Mouse (Mus musculus) kidney, embryonic 14.5 days (tissue): Measurements from ENCODE around the gene Megf9. TPM values are rescaled to one million over a fixed set of nuclear protein-coding genes. Genes with fewer than 3 reads are reported as not detected.

ENCODE experiments used
- ATAC-seq: fragments of 200-750 bp; cut with Nextera tagmentation; 2 replicates; pipeline ENCODE4 v1.8.0; 2017; ENCODE audit warnings: moderate number of reproducible peaks, mild to moderate bottlenecking, moderate TSS enrichment, moderate library complexity; ENCODE audit not compliant: low FRiP score, low TSS enrichment
- H3K27ac ChIP-seq: fragments of 300-500 bp; sonication (generic); 2 replicates; pipeline ENCODE4 v1.5.1; 2014; ENCODE audit warnings: low read depth, mild to moderate bottlenecking, low read length, moderate library complexity, mixed read lengths
- H3K27me3 ChIP-seq: fragments of 300-500 bp; sonication (generic); 2 replicates; pipeline ENCODE4 v1.6.1; 2014; ENCODE audit warnings: mild to moderate bottlenecking, low read length; ENCODE audit not compliant: control insufficient read depth, insufficient read depth
- H3K36me3 ChIP-seq: fragments of 300-500 bp; sonication (generic); 2 replicates; pipeline ENCODE4 v1.6.1; 2014; ENCODE audit warnings: low read length, mixed read lengths; ENCODE audit not compliant: control insufficient read depth, insufficient read depth
- H3K4me1 ChIP-seq: fragments of 300-500 bp; sonication (generic); 2 replicates; pipeline ENCODE4 v1.6.1; 2014; ENCODE audit warnings: low read length, mixed read lengths; ENCODE audit not compliant: control insufficient read depth, insufficient read depth
- H3K4me2 ChIP-seq: fragments of 300-500 bp; sonication (generic); replicated peaks from 2 replicates; pipeline ENCODE4 v1.6.1; 2014; ENCODE audit warnings: low read depth, mild to moderate bottlenecking, low read length
- H3K4me3 ChIP-seq: fragments of 300-500 bp; sonication (generic); 2 replicates; pipeline ENCODE4 v1.5.1; 2014; ENCODE audit warnings: mild to moderate bottlenecking, low read length
- H3K9ac ChIP-seq: fragments of 300-500 bp; sonication (generic); 2 replicates; pipeline ENCODE4 v1.6.1; 2014; ENCODE audit warnings: low read depth, mild to moderate bottlenecking, low read length, moderate library complexity
- H3K9me3 ChIP-seq: fragments of 300-500 bp; sonication (generic); 2 replicates; pipeline ENCODE4 v1.6.1; 2016; ENCODE audit warnings: low read length; ENCODE audit not compliant: control insufficient read depth
- WGBS: fragments of 180-500 bp; shearing (Covaris S2); extraction: QIAGEN DNeasy Blood & Tissue Kit; methylation state at CpG from one replicate; pipeline ENCODE4 v1.1.7; 2014; 5-methylcytosine and 5-hydroxymethylcytosine counted together
- polyA plus RNA-seq: library from polyadenylated mRNA; unstranded; fragments of >200 nt; fragmentation: Nextera tagmentation; extraction: Ambion mirVana; gene quantifications from 2 replicates; pipeline ENCODE4 v1.2.1, GENCODE M21; 2014

The Megf9 gene
- polyA plus RNA-seq, 1 experiment from 2014 or later: 21.1 TPM

DNA sequence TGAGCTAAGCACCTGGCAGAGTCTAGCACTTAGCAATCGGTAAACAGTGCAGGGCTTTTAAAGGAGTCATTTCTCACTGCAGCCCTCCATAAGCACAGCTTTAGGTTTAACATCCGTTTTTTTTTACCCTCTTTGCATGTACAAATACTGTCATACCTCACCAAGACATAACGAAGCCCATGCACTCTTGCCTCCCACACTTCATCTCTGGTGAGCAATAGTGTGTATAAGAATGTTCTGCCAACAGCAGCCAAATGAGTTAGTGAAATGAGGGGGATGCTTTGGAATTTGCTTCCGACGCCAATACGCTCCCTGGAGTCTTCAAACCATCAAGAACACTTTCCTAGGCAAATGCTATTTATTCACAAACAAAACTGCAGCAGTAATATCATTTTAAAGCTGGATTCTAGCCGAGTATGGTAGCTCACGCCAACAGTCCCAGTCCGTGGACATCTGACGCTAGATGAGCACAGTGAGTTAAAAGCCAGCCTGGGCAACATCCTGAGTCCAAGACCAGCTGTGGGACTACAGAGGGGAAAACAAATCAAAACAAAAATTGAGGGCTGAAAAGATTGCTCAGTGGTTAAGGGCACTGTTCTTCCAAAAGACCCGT is 142.9 kb downstream of the Megf9 start:
- H3K9ac ChIP-seq: no peak overlapping the region
- peaks cover 2% of the 10 kb centered on the region; the same call in 1 of the 2 replicates for H3K36me3 ChIP-seq
- no peak overlapping the region for H3K4me3 ChIP-seq
- WGBS: 84% methylated on average over 11 of the region's 11 CpGs
- H3K4me1 ChIP-seq: no peaks in the 10 kb centered on the region
- no peak overlapping the region for H3K4me2 ChIP-seq
- no peaks in the 10 kb centered on the region for H3K27me3 ChIP-seq
- H3K9me3 ChIP-seq: no peaks in the 10 kb centered on the region
- no peak overlapping the region for H3K27ac ChIP-seq
- ATAC-seq: no peak

DNA sequence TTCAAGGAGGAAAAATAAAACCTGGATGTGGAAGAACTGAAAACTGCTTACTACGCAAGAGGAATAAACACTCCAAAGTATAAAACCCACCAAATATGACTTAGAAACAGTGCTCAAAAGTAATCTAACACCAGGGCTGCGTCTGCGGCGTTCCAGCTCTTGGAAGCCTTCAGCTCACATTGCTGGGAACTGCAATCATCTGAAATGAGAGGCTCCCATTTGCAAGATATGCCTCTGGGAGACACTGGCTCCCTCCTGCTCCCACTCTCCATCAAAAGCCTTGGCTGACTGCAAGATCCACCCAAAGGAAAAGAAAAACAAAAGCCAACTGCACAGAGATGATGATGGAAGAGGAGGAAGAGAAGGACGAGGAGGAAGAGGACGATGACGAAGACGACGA is 143.7 kb downstream of the Megf9 start:
- peaks cover 2% of the 10 kb centered on the region; the same call in 1 of the 2 replicates for H3K36me3 ChIP-seq
- 93% methylated on average over 9 of the region's 9 CpGs for WGBS
- no peak overlapping the region for H3K27ac ChIP-seq
- no peaks in the 10 kb centered on the region for H3K27me3 ChIP-seq
- no peak overlapping the region for H3K9ac ChIP-seq
- H3K9me3 ChIP-seq: no peaks in the 10 kb centered on the region
- no peak overlapping the region for H3K4me2 ChIP-seq
- no peak overlapping the region for H3K4me3 ChIP-seq
- H3K4me1 ChIP-seq: no peaks in the 10 kb centered on the region
- ATAC-seq: no peak

DNA sequence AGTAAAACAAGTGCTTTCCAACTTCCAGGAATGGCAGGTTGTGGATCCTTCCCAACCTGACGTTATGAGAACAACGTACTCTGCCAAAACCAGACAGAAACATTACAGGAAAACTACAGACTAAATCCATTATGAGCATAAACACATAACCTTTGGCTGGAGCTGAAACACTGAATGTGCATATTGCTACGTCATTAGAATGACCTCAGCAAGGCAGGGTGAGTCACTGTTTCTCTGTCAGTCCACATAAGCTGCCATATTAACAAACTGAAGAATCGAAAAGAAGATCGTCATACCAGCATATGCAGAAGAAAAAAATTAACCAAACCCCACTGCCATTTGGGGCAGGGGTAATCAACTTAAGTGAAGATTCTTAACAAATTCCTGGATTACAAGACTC is 148.6 kb downstream of the Megf9 start:
- no peak for ATAC-seq

DNA sequence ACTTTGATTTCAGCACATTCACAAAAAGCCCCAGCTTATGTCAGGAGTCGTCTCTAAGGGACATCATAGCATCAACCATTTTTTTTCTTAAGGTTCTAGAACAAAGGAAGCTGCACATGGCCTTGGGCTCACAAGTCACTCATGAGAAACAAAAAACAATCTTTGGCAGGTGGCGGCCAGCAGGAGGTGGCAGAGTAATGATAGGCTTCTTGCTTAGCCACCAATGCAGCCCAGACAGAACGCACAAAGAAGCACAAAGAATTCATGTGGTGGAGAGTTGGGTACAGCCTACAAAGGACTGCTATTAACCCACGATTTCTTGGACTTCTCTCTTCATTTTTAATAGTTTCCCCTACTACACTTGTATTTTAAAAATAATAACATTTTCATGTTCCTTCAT is 157.4 kb downstream of the Megf9 start:
- no peak overlapping the region for H3K4me2 ChIP-seq
- ATAC-seq: no peak
- no peaks in the 10 kb centered on the region for H3K36me3 ChIP-seq
- H3K9ac ChIP-seq: no peak overlapping the region
- no peak overlapping the region for H3K4me3 ChIP-seq
- no peaks in the 10 kb centered on the region for H3K9me3 ChIP-seq
- no peaks in the 10 kb centered on the region for H3K27me3 ChIP-seq
- 87% methylated on average over 4 of the region's 4 CpGs for WGBS
- H3K27ac ChIP-seq: no peak overlapping the region
- no peaks in the 10 kb centered on the region for H3K4me1 ChIP-seq

More for the DNA sequence above, 148.6 kb downstream of the Megf9 start:
- Histone ChIP-seq H3K9ac (no peak overlapping the region), H3K4me2 (no peak overlapping the region), H3K27me3 (no peaks in the 10 kb centered on the region), H3K4me3 (no peak overlapping the region), H3K27ac (no peak overlapping the region), H3K4me1 (no peaks in the 10 kb centered on the region), H3K9me3 (no peaks in the 10 kb centered on the region), H3K36me3 (no peaks in the 10 kb centered on the region; the same call in 1 of the 2 replicates)
- 91% methylated on average over 5 of the region's 5 CpGs for WGBS

Other genes with a start within 250 kb of the Megf9 start
- 16.4 and 22.2 TPM in 2 replicates for gene Cdk5rap2, start 124.6 kb downstream of the Megf9 start, polyA plus RNA-seq